Mouse (Mus musculus) testis, adult 2 months (tissue): ENCODE data around the gene Vwa8. TPM values are rescaled to one million over a fixed set of nuclear protein-coding genes. Genes with fewer than 3 reads are reported as not detected.

Source experiments
- H3K27ac ChIP-seq: fragments of 200-500 bp; 2 replicates; pipeline ENCODE4 v1.5.1; 2012; ENCODE audit warnings: low read depth, low read length; ENCODE audit not compliant: control insufficient read depth, insufficient read depth
- H3K27me3 ChIP-seq: fragments of 200-500 bp; 2 replicates; pipeline ENCODE4 v1.6.1; 2012; ENCODE audit warnings: mild to moderate bottlenecking, low read length, moderate library complexity; ENCODE audit not compliant: control insufficient read depth, insufficient read depth
- H3K36me3 ChIP-seq: fragments of 200-500 bp; 2 replicates; pipeline ENCODE4 v1.6.1; 2012; ENCODE audit warnings: mild to moderate bottlenecking, low read length; ENCODE audit not compliant: control insufficient read depth, insufficient read depth
- H3K4me1 ChIP-seq: fragments of 200-500 bp; 2 replicates; pipeline ENCODE4 v1.6.1; 2012; ENCODE audit warnings: low read length; ENCODE audit not compliant: control insufficient read depth, insufficient read depth
- H3K4me3 ChIP-seq: fragments of 200-500 bp; 2 replicates; pipeline ENCODE4 v1.5.1; 2012; ENCODE audit warnings: low read depth, mild to moderate bottlenecking, low read length, moderate library complexity, mixed read lengths; ENCODE audit not compliant: control insufficient read depth
- CTCF ChIP-seq: fragments of 200-500 bp; IDR thresholded peaks from 2 replicates; pipeline ENCODE4 v1.5.1; 2012; ENCODE audit warnings: low read depth, mild to moderate bottlenecking, inconsistent platforms, low read length, moderate library complexity; ENCODE audit not compliant: control insufficient read depth, insufficient read depth, insufficient replicate concordance
- POLR2A ChIP-seq: fragments of 200-500 bp; IDR thresholded peaks from 2 replicates; pipeline ENCODE4 v1.6.1; 2012; ENCODE audit warnings: low read depth, mild to moderate bottlenecking, inconsistent platforms, low read length, moderate library complexity; ENCODE audit not compliant: control insufficient read depth
- polyA plus RNA-seq: library from polyadenylated mRNA; depleted of rRNA; stranded (reverse); fragments of >200 nt; gene quantifications from 2 replicates; pipeline ENCODE4 v1.2.3, GENCODE M21; 2012

Vwa8 gene
- polyA plus RNA-seq, 1 experiment = 15.6 TPM

DNA sequence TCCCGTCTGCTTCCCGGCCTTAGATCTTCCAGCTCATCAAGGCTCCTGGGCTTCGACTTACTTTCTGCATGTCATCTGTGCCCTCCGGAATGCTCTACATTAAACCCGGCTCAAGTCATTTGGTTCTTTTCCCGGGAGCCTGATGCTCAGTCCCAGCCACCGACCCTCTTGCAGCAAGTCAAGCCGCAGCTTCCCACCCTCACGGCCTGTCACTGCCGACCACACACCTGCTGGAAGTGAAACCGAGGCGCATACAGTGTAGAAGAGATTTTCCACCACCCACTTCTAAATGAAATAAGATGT is 309.3 kb downstream of the Vwa8 start:
- Histone ChIP-seq H3K27ac (no peak overlapping the region), H3K4me3 (no peak overlapping the region), H3K36me3 (no peaks in the 10 kb centered on the region), H3K4me1 (no peaks in the 10 kb centered on the region), H3K27me3 (no peaks in the 10 kb centered on the region)
- TF ChIP-seq CTCF (no peak), POLR2A (no peak)

DNA sequence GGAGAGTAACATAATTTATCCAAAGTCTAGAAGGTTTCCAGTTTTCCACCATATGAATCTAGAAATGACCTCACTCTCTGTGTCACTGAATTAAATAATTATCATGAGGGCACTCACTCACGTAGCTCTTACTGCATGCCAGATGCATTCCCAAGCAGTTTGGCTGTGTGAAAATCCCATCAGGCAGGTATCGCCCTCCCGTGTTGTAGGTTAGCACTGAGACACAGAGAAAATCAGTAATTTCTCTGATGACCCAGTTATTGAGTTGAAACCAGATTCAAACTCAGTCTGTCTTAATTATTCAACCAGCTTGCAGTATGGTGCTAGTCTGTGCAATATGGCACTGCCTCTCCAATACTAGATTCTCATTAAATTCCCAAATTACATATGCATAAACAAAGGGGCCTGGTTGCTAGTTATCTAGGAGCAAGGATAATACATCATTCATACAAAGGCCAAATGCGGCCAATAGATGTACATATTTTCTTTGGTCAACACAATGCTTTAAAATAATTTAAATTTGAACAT is 309.9 kb downstream of the Vwa8 start:
- no peak overlapping the region for H3K4me3 ChIP-seq
- no peaks in the 10 kb centered on the region for H3K4me1 ChIP-seq
- TF ChIP-seq CTCF = no peak
- no peak for TF ChIP-seq POLR2A
- no peaks in the 10 kb centered on the region for H3K36me3 ChIP-seq
- no peak overlapping the region for H3K27ac ChIP-seq
- no peaks in the 10 kb centered on the region for H3K27me3 ChIP-seq

DNA sequence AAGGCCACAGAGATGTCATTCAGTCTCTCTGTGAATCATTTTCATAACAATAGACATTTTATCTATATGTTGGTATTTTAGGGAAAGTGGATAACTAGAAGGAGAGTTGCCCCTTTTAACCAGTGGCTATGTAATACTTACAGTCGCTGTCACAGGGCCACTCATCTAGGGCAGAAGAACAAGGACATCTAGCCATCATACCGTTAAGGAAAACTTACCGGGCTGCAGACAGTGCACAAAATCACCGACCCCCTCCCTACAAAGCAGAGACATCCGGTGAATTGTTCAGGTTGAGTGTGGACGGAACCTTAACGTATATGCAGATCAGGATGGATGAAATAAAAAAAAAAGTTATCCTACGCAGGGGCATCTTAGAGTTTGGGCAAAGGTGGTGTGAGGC is 310.6 kb downstream of the Vwa8 start:
- Histone ChIP-seq H3K36me3 (no peaks in the 10 kb centered on the region), H3K27ac (no peak overlapping the region), H3K27me3 (no peaks in the 10 kb centered on the region), H3K4me3 (no peak overlapping the region), H3K4me1 (no peaks in the 10 kb centered on the region)
- TF ChIP-seq CTCF = no peak
- no peak for TF ChIP-seq POLR2A

DNA sequence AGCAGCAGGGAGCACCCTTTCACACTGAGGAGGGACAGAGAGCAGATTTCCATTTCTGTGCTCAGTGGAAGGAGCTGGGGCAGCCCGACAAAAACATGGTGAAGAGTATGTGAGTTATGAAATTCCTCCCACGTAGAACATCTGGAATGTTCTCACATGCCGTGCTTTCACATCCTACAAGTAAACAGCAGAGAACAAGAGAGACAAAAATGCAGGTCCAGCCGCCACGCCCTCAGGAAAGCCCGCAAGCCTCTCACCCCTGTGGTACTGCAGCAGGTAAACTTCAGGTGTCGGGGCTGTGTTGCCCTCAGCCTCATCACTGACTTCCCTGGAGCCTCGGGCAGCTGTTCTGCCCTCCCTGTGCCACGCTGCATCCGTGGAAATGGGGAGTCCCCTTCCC is 311.6 kb downstream of the Vwa8 start:
- Histone ChIP-seq H3K27ac (no peak overlapping the region), H3K4me1 (no peaks in the 10 kb centered on the region), H3K27me3 (no peaks in the 10 kb centered on the region), H3K4me3 (no peak overlapping the region), H3K36me3 (no peaks in the 10 kb centered on the region)
- TF ChIP-seq CTCF = no peak
- TF ChIP-seq POLR2A = no peak

DNA sequence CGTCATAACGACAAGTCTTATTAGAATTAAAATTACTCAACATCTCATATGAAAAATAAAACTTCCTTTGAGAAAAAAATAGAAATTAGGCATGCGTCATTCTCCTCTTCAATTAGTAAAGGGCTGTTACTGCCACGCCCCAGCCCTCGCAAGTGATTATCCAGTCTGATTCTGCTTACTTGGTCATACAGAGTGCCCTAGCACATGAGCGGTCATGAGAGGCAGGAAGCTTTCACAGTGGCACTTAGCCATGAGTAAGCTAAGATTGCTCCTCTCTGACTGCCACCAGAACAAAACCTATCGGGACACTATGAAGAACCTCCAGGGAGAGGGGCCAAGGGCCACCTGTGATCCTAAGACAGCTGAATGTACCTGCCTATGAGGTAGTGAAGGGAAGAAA is 312.1 kb downstream of the Vwa8 start:
- H3K4me1 ChIP-seq = no peaks in the 10 kb centered on the region
- no peak overlapping the region for H3K4me3 ChIP-seq
- no peak overlapping the region for H3K27ac ChIP-seq
- H3K27me3 ChIP-seq = no peaks in the 10 kb centered on the region
- TF ChIP-seq POLR2A (no peak), CTCF (no peak)
- H3K36me3 ChIP-seq = no peaks in the 10 kb centered on the region

DNA sequence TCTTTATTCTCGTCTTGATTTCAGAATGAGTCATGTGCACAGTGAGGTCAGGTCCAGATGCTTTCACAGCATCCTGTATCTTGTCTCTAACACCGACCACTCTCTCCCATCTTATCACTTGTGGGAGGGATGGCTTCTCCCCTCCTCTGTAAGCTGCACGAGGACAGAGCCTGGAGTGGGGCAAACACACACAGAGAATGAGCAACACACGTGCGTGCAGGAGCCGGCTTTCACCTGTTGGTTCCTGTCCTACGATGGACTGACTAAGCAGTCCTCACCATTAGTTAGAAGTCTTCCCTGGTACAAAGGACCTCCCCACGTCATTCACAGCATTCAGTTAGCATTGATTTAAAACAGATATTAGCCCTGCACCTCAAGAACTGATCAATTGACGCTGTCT is 312.9 kb downstream of the Vwa8 start:
- H3K27me3 ChIP-seq = no peaks in the 10 kb centered on the region
- H3K36me3 ChIP-seq = no peaks in the 10 kb centered on the region
- no peak overlapping the region for H3K27ac ChIP-seq
- no peak for TF ChIP-seq POLR2A
- TF ChIP-seq CTCF = no peak
- H3K4me1 ChIP-seq = no peaks in the 10 kb centered on the region
- H3K4me3 ChIP-seq = no peak overlapping the region

DNA sequence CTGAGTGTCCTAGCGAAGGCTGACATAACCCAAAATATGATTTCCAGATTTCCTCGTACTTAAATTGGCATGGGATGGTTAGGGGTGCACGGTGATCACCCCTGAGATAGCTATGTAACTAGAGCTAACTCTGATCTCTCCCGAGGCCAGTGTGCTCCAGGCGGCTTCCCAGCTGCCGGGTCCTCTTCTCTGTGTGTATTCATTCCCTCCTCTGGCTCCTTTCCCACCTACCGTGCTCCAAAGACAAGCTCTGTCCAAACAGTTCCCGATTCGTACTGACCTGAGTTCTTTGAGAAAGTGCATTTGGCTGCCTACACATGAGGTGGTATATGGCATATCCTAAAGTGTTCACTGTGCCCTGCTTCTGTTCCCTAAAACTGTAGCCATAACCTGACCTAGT is 313.8 kb downstream of the Vwa8 start:
- H3K4me1 ChIP-seq = no peaks in the 10 kb centered on the region
- no peaks in the 10 kb centered on the region for H3K36me3 ChIP-seq
- H3K27me3 ChIP-seq = no peaks in the 10 kb centered on the region
- no peak overlapping the region for H3K27ac ChIP-seq
- H3K4me3 ChIP-seq = no peak overlapping the region
- TF ChIP-seq CTCF = no peak
- no peak for TF ChIP-seq POLR2A

DNA sequence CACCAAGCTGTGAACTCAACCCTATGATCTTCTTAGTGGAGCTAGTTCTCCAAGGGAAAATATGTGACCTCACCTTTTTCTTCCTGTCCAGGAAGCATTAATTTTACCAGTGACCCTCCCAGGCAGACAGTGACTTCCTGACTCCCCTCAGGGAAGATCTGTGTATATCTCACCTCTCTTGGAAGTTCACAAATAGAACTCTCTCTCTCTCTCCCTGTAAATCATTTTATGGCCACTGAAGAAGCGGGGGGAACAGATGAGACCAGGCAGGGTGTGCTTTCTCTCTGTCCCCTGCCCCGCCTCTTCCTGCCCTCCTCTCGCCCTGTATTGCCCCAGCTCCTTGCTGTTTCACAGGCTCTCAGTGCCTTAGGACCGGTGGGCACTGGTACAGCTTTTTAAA is 315.5 kb downstream of the Vwa8 start:
- H3K27ac ChIP-seq = no peak overlapping the region
- H3K4me1 ChIP-seq = no peaks in the 10 kb centered on the region
- no peak for TF ChIP-seq CTCF
- no peak for TF ChIP-seq POLR2A
- no peaks in the 10 kb centered on the region for H3K27me3 ChIP-seq
- H3K36me3 ChIP-seq = no peaks in the 10 kb centered on the region
- H3K4me3 ChIP-seq = no peak overlapping the region
